30 mouse cellular contexts compared by ENCODE assay signal in genomic region chr5:147358481-147358880, GRCm38 (mm10). TPM values are rescaled to one million over a fixed set of nuclear protein-coding genes. Genes with fewer than 3 reads are reported as not detected.
"Had no signal": no experiment of that assay in that cellular context is flagged by ENCODE, and none has a peak within 500 bp of the region (broad histone marks: within the 10 kb centered on the region; RNA-seq: fewer than 3 reads in every experiment).

No protein-coding gene starts in this region.

- H3K4me3 ChIP-seq: limb, embryonic 12.5 days; limb, embryonic 15.5 days; megakaryocyte, embryonic 14.5 days; midbrain, embryonic 10.5 days; midbrain, embryonic 13.5 days; myocyte; neural tube, embryonic 12.5 days; neural tube, embryonic 15.5 days; stomach, embryonic 15.5 days had no signal

- H3K9me3 ChIP-seq: limb, embryonic 12.5 days; limb, embryonic 15.5 days; midbrain, embryonic 10.5 days; midbrain, embryonic 13.5 days; neural tube, embryonic 12.5 days; neural tube, embryonic 15.5 days; stomach, embryonic 15.5 days had no signal

- H3K4me2 ChIP-seq: limb, embryonic 12.5 days; limb, embryonic 15.5 days; liver, embryonic 11.5 days; lung, embryonic 14.5 days; midbrain, embryonic 13.5 days; neural tube, embryonic 12.5 days; neural tube, embryonic 15.5 days; stomach, embryonic 15.5 days had no signal

- H3K4me1 ChIP-seq: limb, embryonic 12.5 days; limb, embryonic 15.5 days; midbrain, embryonic 10.5 days; midbrain, embryonic 13.5 days; neural tube, embryonic 12.5 days; neural tube, embryonic 15.5 days; stomach, embryonic 15.5 days had no signal

- H3K36me3 ChIP-seq: limb, embryonic 12.5 days; limb, embryonic 15.5 days; midbrain, embryonic 10.5 days; midbrain, embryonic 13.5 days; neural tube, embryonic 12.5 days; neural tube, embryonic 15.5 days; stomach, embryonic 15.5 days had no signal

- H3K27me3 ChIP-seq: limb, embryonic 15.5 days; midbrain, embryonic 13.5 days; neural tube, embryonic 12.5 days; neural tube, embryonic 15.5 days; stomach, embryonic 15.5 days had no signal

- H3K9ac ChIP-seq: limb, embryonic 12.5 days; limb, embryonic 15.5 days; liver, embryonic 14.5 days; liver, postnatal 0 days; lung, embryonic 14.5 days; midbrain, embryonic 13.5 days; neural tube, embryonic 12.5 days; neural tube, embryonic 15.5 days; stomach, embryonic 15.5 days had no signal

- H3K27ac ChIP-seq: limb, embryonic 12.5 days; limb, embryonic 15.5 days; liver, embryonic 14.5 days; midbrain, embryonic 10.5 days; midbrain, embryonic 13.5 days; neural tube, embryonic 12.5 days; neural tube, embryonic 15.5 days; stomach, embryonic 15.5 days had no signal

- ATAC-seq: intestine, embryonic 16.5 days; liver, postnatal 0 days; lung, postnatal 0 days; midbrain, embryonic 13.5 days; midbrain, embryonic 16.5 days had no signal

- DNase-seq: kidney, adult 18-20 months; kidney, adult 9 months; kidney, postnatal 14 days; kidney, postnatal 4 days; left cerebral cortex, postnatal 4 days; liver, postnatal 0 days; lung, embryonic 14.5 days; right cerebral cortex, adult 18-20 months; right cerebral cortex, postnatal 25 days; spleen, adult 18-20 months had no signal

RNA-seq across cellular contexts. Expression of gene Urad, which starts 36.2 kb away (rescaled TPM):
- total RNA-seq: layer of hippocampus, adult 18-20 months; layer of hippocampus, postnatal 14 days; left cerebral cortex, adult 8-10 months; left cerebral cortex, postnatal 14 days; left cerebral cortex, postnatal 4 days; monocyte, adult 5-6 weeks had no signal
- polyA plus RNA-seq: kidney, embryonic 16.5 days; limb, embryonic 12.5 days; limb, embryonic 15.5 days; lung, embryonic 14.5 days; lung, postnatal 0 days; midbrain, embryonic 10.5 days; midbrain, embryonic 13.5 days; midbrain, embryonic 16.5 days; myocyte; neural tube, embryonic 12.5 days; neural tube, embryonic 15.5 days had no signal

RNA-seq across cellular contexts. Expression of gene Cdx2, which starts 51.4 kb away (rescaled TPM):
- total RNA-seq: layer of hippocampus, adult 18-20 months; layer of hippocampus, postnatal 14 days; left cerebral cortex, adult 8-10 months; left cerebral cortex, postnatal 14 days; left cerebral cortex, postnatal 4 days; monocyte, adult 5-6 weeks had no signal
- polyA plus RNA-seq: kidney, embryonic 16.5 days; limb, embryonic 12.5 days; limb, embryonic 15.5 days; liver, embryonic 14.5 days; liver, postnatal 0 days; lung, embryonic 14.5 days; lung, postnatal 0 days; midbrain, embryonic 10.5 days; midbrain, embryonic 13.5 days; midbrain, embryonic 16.5 days; myocyte; neural tube, embryonic 12.5 days; neural tube, embryonic 15.5 days had no signal
